Mouse (Mus musculus) embryonic facial prominence, embryonic 14.5 days (tissue): ENCODE measurements at regions not wholly inside any gene's neighbourhood (a gene's known extent, or its start where the extent isn't known, plus 50 kb on each side); places are given as distances from the start of the nearest gene placed in this dataset.
A peak's percentile ranks its signal among the peaks of the same experiment; 100 is the strongest.
"Not testable (repeated sequence)": the region's sequence is repeated elsewhere in the genome, so short reads cannot be mapped to it uniquely, and the experiment has no call there.

Experiments
- ATAC-seq: fragments of 200-750 bp; cut with Nextera tagmentation; 2 replicates; pipeline ENCODE4 v1.8.0; 2017; ENCODE audit warnings: low read depth, moderate number of reproducible peaks, moderate TSS enrichment
- DNase-seq: peaks from one replicate; pipeline ENCODE4 v3.0.0-alpha.2; 2015; ENCODE audit warnings: low spot score
- H3K27ac ChIP-seq: fragments of 300-500 bp; sonication (generic); replicated peaks from 2 replicates; pipeline ENCODE4 v1.5.1; 2014; ENCODE audit warnings: low read depth, mild to moderate bottlenecking, low read length, moderate library complexity
- H3K27me3 ChIP-seq: fragments of 300-500 bp; sonication (generic); replicated peaks from 2 replicates; pipeline ENCODE4 v1.6.1; 2014; ENCODE audit warnings: low read length; ENCODE audit not compliant: control insufficient read depth, insufficient read depth
- H3K36me3 ChIP-seq: fragments of 300-500 bp; sonication (generic); 2 replicates; pipeline ENCODE4 v1.6.1; 2014; ENCODE audit warnings: low read length, mixed read lengths; ENCODE audit not compliant: control insufficient read depth, insufficient read depth
- H3K4me1 ChIP-seq: fragments of 300-500 bp; sonication (generic); 2 replicates; pipeline ENCODE4 v1.6.1; 2014; ENCODE audit warnings: antibody characterized with exemption, low read length; ENCODE audit not compliant: control insufficient read depth, insufficient read depth
- H3K4me2 ChIP-seq: fragments of 300-500 bp; sonication (generic); 2 replicates; pipeline ENCODE4 v1.6.1; 2014; ENCODE audit warnings: low read depth, mild to moderate bottlenecking, low read length, moderate library complexity, mixed read lengths
- H3K4me3 ChIP-seq: fragments of 300-500 bp; sonication (generic); 2 replicates; pipeline ENCODE4 v1.5.1; 2014; ENCODE audit warnings: low read depth, mild to moderate bottlenecking, low read length
- H3K9ac ChIP-seq: fragments of 300-500 bp; sonication (generic); 2 replicates; pipeline ENCODE4 v1.6.1; 2014; ENCODE audit warnings: low read depth, mild to moderate bottlenecking, low read length, moderate library complexity, mixed read lengths
- H3K9me3 ChIP-seq: fragments of 300-500 bp; sonication (generic); 2 replicates; pipeline ENCODE4 v1.6.1; 2016; ENCODE audit warnings: low read length; ENCODE audit not compliant: control insufficient read depth
- WGBS: fragments of 180-500 bp; shearing (Covaris S2); extraction: QIAGEN DNeasy Blood & Tissue Kit; methylation state at CpG from one replicate; pipeline ENCODE4 v1.1.7; 2014; 5-methylcytosine and 5-hydroxymethylcytosine counted together

DNA sequence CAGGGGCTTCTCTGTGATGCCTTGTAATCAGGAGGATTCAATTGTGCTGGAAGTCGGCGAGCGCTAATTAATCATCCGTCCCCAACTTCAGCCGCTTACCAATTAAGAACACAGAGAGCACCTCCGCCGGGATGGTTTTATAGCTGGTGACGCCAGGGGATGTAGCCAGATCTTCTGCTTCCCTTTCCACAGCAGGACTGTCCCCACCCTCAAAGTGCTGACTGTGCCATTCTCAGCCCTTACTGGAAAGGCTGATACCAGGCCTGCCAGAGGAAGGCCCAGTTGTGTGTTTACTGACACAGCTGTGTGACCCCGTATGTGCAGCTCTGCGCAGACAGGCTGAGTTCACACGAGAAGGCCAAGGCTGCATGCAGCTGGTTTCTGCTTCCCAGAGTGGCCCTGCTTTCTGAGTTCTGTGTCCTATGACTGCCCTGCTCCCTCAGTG, 59.9 kb upstream of the Bend4 start:
- Histone ChIP-seq H3K9me3 (no peaks in the 10 kb centered on the region), H3K4me3 (no peak overlapping the region), H3K27ac (no peak overlapping the region), H3K9ac (no peak overlapping the region), H3K36me3 (no peaks in the 10 kb centered on the region), H3K4me2 (no peak overlapping the region), H3K27me3 (no peaks in the 10 kb centered on the region), H3K4me1 (no peaks in the 10 kb centered on the region)
- DNase-seq: peak; percentile 11
- WGBS: 62% methylated on average over 11 of the region's 11 CpGs
- no peak for ATAC-seq

- not testable (repeated sequence) for H3K27ac ChIP-seq, H3K36me3 ChIP-seq, H3K9me3 ChIP-seq, H3K4me2 ChIP-seq, H3K9ac ChIP-seq, ATAC-seq, H3K4me1 ChIP-seq, H3K27me3 ChIP-seq, DNase-seq, H3K4me3 ChIP-seq
Measured at GRCm38 (mm10) chr5:67490709-67491108, 62.6 kb upstream of the Bend4 start.

- Histone ChIP-seq H3K4me2 (no peak overlapping the region), H3K4me3 (no peak overlapping the region), H3K4me1 (no peaks in the 10 kb centered on the region), H3K9me3 (no peaks in the 10 kb centered on the region), H3K9ac (no peak overlapping the region), H3K27ac (no peak overlapping the region), H3K27me3 (no peaks in the 10 kb centered on the region), H3K36me3 (no peaks in the 10 kb centered on the region)
- peak; percentile 44; the same call in 1 of the 2 replicates for ATAC-seq
- WGBS: 21% methylated on average over 9 of the region's 9 CpGs
- DNase-seq: peak; percentile 12
Measured at GRCm38 (mm10) chr5:67492893-67493302, 64.8 kb upstream of the Bend4 start.

DNA sequence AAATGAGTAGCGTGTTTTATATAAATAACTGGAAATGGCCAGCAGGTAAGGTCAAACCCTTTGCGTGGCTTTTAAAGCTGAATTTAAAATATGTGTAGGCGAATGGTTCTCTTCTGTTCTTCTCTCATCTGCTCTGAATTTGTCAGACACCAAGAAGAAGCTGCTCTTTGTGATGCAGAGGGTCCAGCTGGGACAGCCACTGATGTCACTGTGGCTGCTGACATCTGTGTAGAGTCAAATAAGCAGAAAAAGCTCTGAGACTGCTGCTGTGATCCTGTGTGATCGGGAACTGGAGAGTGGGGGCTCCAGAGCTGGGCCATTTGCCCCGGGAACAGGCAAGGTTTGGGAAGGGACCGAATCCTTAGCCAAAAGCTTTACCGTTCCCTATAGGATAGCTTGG, 68.6 kb upstream of the Bend4 start:
- H3K4me1 ChIP-seq: no peaks in the 10 kb centered on the region
- H3K36me3 ChIP-seq: no peaks in the 10 kb centered on the region
- no peaks in the 10 kb centered on the region for H3K27me3 ChIP-seq
- ATAC-seq: no peak
- H3K4me2 ChIP-seq: no peak overlapping the region
- no peak overlapping the region for H3K9ac ChIP-seq
- no peak for DNase-seq
- no peaks in the 10 kb centered on the region for H3K9me3 ChIP-seq
- WGBS: 71% methylated on average over 7 of the region's 7 CpGs
- no peak overlapping the region for H3K4me3 ChIP-seq
- no peak overlapping the region for H3K27ac ChIP-seq

GRCm38 (mm10) chr5:67520251-67520650, 87.4 kb upstream of the Shisa3 start:
- Histone ChIP-seq H3K27ac (no peak overlapping the region), H3K36me3 (no peaks in the 10 kb centered on the region), H3K27me3 (no peaks in the 10 kb centered on the region), H3K4me3 (no peak overlapping the region), H3K4me2 (no peak overlapping the region), H3K4me1 (no peaks in the 10 kb centered on the region), H3K9ac (no peak overlapping the region), H3K9me3 (no peaks in the 10 kb centered on the region)
- ATAC-seq (no peak), DNase-seq (no peak)
- 94% methylated on average over 5 of the region's 5 CpGs for WGBS

DNA sequence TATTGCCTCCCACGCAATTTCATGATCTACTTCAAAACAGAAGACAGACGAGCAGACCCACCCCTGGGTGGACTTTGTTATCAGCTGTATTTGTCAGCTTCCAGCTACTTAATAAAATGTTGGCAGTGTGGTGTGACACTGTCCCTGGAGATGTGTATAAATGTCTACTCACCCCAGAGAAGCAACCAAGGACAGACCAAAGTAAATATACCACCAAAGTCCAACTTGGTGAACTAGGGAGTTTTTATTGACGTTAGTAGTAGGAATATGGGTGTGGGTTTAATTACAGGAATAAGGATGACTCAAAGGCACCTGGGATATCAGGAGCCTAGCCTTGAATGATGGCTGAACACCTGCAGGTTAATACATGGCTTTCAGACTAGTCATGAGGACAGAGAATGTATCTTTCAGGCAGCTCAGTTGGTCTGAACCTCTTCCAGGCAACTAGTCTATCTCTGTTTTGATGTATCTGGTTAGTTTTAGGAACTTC, 86.2 kb upstream of the Shisa3 start:
- no peaks in the 10 kb centered on the region for H3K36me3 ChIP-seq
- H3K9me3 ChIP-seq: no peaks in the 10 kb centered on the region
- no peaks in the 10 kb centered on the region for H3K27me3 ChIP-seq
- ATAC-seq (no peak), DNase-seq (no peak)
- 77% methylated on average over 3 of the region's 3 CpGs for WGBS
- no peak overlapping the region for H3K4me2 ChIP-seq
- H3K9ac ChIP-seq: no peak overlapping the region
- H3K4me3 ChIP-seq: no peak overlapping the region
- no peaks in the 10 kb centered on the region for H3K4me1 ChIP-seq
- H3K27ac ChIP-seq: no peak overlapping the region

- Histone ChIP-seq H3K4me1 (no peaks in the 10 kb centered on the region), H3K4me3 (no peak overlapping the region), H3K27me3 (0 out of 2 replicates have a peak, but pooled peaks cover 3% of the 10 kb centered on the region), H3K27ac (no peak overlapping the region), H3K36me3 (no peaks in the 10 kb centered on the region), H3K9me3 (no peaks in the 10 kb centered on the region), H3K4me2 (no peak overlapping the region), H3K9ac (no peak overlapping the region)
- WGBS: 58% methylated on average over 5 of the region's 5 CpGs
- ATAC-seq: no peak
- DNase-seq: peak; percentile 45
Measured at GRCm38 (mm10) chr5:67530149-67530548, 77.5 kb upstream of the Shisa3 start.

DNA sequence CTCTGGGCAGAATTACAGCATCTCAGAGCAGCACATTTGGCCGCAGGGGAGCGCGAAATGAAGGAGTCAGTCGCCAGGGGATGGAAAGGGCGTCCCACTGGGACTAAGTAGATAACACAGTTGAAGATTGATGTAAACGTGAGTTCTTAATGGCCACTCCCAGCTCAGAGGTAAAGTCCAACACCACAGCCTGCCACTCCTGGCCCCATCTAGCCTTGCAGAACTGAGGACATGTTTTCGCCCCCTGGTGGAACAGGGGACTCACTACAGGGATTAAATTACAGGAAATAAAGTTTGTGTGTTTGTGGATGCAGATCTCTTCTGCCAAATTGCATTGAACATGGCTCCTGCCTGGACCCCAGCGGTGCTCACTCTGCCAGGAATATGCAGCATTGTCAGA, 76.7 kb upstream of the Shisa3 start:
- ATAC-seq (no peak), DNase-seq (no peak)
- no peaks in the 10 kb centered on the region for H3K9me3 ChIP-seq
- no peak overlapping the region for H3K9ac ChIP-seq
- 0 out of 2 replicates have a peak, but pooled peaks cover 3% of the 10 kb centered on the region for H3K27me3 ChIP-seq
- no peak overlapping the region for H3K27ac ChIP-seq
- no peaks in the 10 kb centered on the region for H3K4me1 ChIP-seq
- H3K4me2 ChIP-seq: no peak overlapping the region
- 26% methylated on average over 8 of the region's 8 CpGs for WGBS
- no peaks in the 10 kb centered on the region for H3K36me3 ChIP-seq
- no peak overlapping the region for H3K4me3 ChIP-seq

GRCm38 (mm10) chr5:67532351-67532750, 75.3 kb upstream of the Shisa3 start:
- H3K27ac ChIP-seq: no peak overlapping the region
- H3K4me3 ChIP-seq: peak overlapping the region; percentile 18

More at GRCm38 (mm10) chr5:67532351-67532750, 75.3 kb upstream of the Shisa3 start:
- Histone ChIP-seq H3K27me3 (0 out of 2 replicates have a peak, but pooled peaks cover 3% of the 10 kb centered on the region), H3K4me2 (peak overlapping the region; percentile 43), H3K9me3 (no peaks in the 10 kb centered on the region), H3K9ac (no peak overlapping the region), H3K36me3 (no peaks in the 10 kb centered on the region), H3K4me1 (no peaks in the 10 kb centered on the region)
- WGBS: 4% methylated on average over 11 of the region's 12 CpGs
- peak; percentile 90 for ATAC-seq
- peak; percentile 89 for DNase-seq
